8 mouse cellular contexts compared by ENCODE assay signal in genomic region chr19:46131694-46132525, GRCm38 (mm10). TPM values are rescaled to one million over a fixed set of nuclear protein-coding genes. Genes with fewer than 3 reads are reported as not detected.
DNase-seq lines count a peak whose midpoint lies in the region; ATAC-seq lines count a peak whose summit lies in the region.

TSS of gene Elovl3 (plus strand) at chr19:46131897.

- H3K27me3 ChIP-seq in intestine, embryonic 15.5 days (replicated peaks) = peaks cover 54% of the 10 kb centered on the region
- peaks cover 60% of the 10 kb centered on the region for H3K27me3 ChIP-seq in lung, embryonic 16.5 days (ENCODE audit: control insufficient read depth, insufficient read depth, low read depth, low read length)
- peaks cover 60% of the 10 kb centered on the region for H3K27me3 ChIP-seq in stomach, embryonic 15.5 days (replicated peaks)

- peak within 1 kb of the TSS; percentile 25 for H3K4me3 ChIP-seq in intestine, embryonic 15.5 days (replicated peaks)
- peak within 1 kb of the TSS; percentile 41 for H3K4me3 ChIP-seq in lung, embryonic 16.5 days (ENCODE audit: low read length)
- H3K4me3 ChIP-seq in stomach, embryonic 15.5 days (replicated peaks) = peak within 1 kb of the TSS; percentile 24

- no peak within 1 kb of the TSS for H3K9ac ChIP-seq in intestine, embryonic 15.5 days
- no peak within 1 kb of the TSS; the same call in 1 of the 2 replicates for H3K9ac ChIP-seq in lung, embryonic 16.5 days (ENCODE audit: low read length)
- H3K9ac ChIP-seq in stomach, embryonic 15.5 days = no peak within 1 kb of the TSS

- H3K4me2 ChIP-seq in intestine, embryonic 15.5 days (replicated peaks) = peak within 1 kb of the TSS; percentile 59
- peak within 1 kb of the TSS; percentile 60 for H3K4me2 ChIP-seq in lung, embryonic 16.5 days (ENCODE audit: low read depth, low read length)
- H3K4me2 ChIP-seq in stomach, embryonic 15.5 days = peak within 1 kb of the TSS; percentile 60

- H3K36me3 ChIP-seq in intestine, embryonic 15.5 days = no peaks in the 10 kb centered on the region
- no peaks in the 10 kb centered on the region for H3K36me3 ChIP-seq in lung, embryonic 16.5 days (ENCODE audit: control insufficient read depth, insufficient read depth, low read length)
- H3K36me3 ChIP-seq in stomach, embryonic 15.5 days = no peaks in the 10 kb centered on the region

- peaks cover 21% of the 10 kb centered on the region for H3K4me1 ChIP-seq in intestine, embryonic 15.5 days (replicated peaks)
- H3K4me1 ChIP-seq in lung, embryonic 16.5 days (replicated peaks; ENCODE audit: control insufficient read depth, insufficient read depth, low read length) = peaks cover 19% of the 10 kb centered on the region
- H3K4me1 ChIP-seq in stomach, embryonic 15.5 days = peaks cover 20% of the 10 kb centered on the region

- ATAC-seq in granulocyte monocyte progenitor cell, adult 5-6 weeks (replicated peaks; ENCODE audit: poor library complexity, severe bottlenecking) = peak; percentile 69
- 0 out of 2 replicates have a peak, but pooled peaks have one; percentile 62 for ATAC-seq in intestine, embryonic 15.5 days
- peak; percentile 81 for ATAC-seq in lung, embryonic 16.5 days (ENCODE audit: low read depth)
- no peak; the same call in 1 of the 2 replicates for ATAC-seq in stomach, embryonic 15.5 days (ENCODE audit: insufficient read depth, low FRiP score, low read depth)

- no peaks in the 10 kb centered on the region for H3K9me3 ChIP-seq in intestine, embryonic 15.5 days
- H3K9me3 ChIP-seq in lung, embryonic 16.5 days (ENCODE audit: control insufficient read depth, low read length) = no peaks in the 10 kb centered on the region
- H3K9me3 ChIP-seq in stomach, embryonic 15.5 days = no peaks in the 10 kb centered on the region

- H3K27ac ChIP-seq in intestine, embryonic 15.5 days = no peak within 1 kb of the TSS
- H3K27ac ChIP-seq in lung, embryonic 16.5 days (ENCODE audit: low read length) = no peak within 1 kb of the TSS
- no peak within 1 kb of the TSS for H3K27ac ChIP-seq in stomach, embryonic 15.5 days

- 4% methylated on average over 31 of the region's 31 CpGs for WGBS in intestine, embryonic 15.5 days
- 4% methylated on average over 31 of the region's 31 CpGs for WGBS in lung, embryonic 16.5 days
- WGBS in stomach, embryonic 15.5 days = 4% methylated on average over 31 of the region's 31 CpGs

- peak; percentile 14 to 20 for DNase-seq in B cell, adult 2 months
- DNase-seq in adrenal gland, adult 8-10 months = peak; percentile 69
- DNase-seq in layer of hippocampus, adult 11-12 months (ENCODE audit: low spot score) = no peak
- DNase-seq in spleen, adult 18-20 months = no peak

RNA-seq across cellular contexts. Expression of gene Elovl3, which starts in this region (rescaled TPM):
- 10 to 100 TPM in 2 of 4 experiments, under 1 TPM in 2; 0.28 to 43.1 (median 15.1) TPM for total RNA-seq in adrenal gland, adult 8-10 months (2022)
- total RNA-seq in granulocyte monocyte progenitor cell, adult 5-6 weeks (2014; fragmentation: Nextera tagmentation) = not detected in 2 replicates
- not detected in 2 replicates for total RNA-seq in granulocyte monocyte progenitor cell, adult 5-6 weeks (2017)
- polyA plus RNA-seq in intestine, embryonic 15.5 days (2015; fragmentation: Nextera tagmentation; extraction: Ambion mirVana) = not detected in 2 replicates
- polyA plus RNA-seq in lung, embryonic 16.5 days (2015; fragmentation: Nextera tagmentation; extraction: Ambion mirVana) = 0.10 TPM in 1 of 2 replicates, not detected in the other
- not detected in 2 replicates for polyA plus RNA-seq in stomach, embryonic 15.5 days (2015; fragmentation: Nextera tagmentation; extraction: Ambion mirVana)

Comparison
In these comparisons a context has a peak if more than half of its experiments do, and no peak if none do; other contexts are left out.
1. Peak in ATAC-seq in granulocyte monocyte progenitor cell, adult 5-6 weeks; RNA of the gene not detected or under 1 TPM.
2. Peak in ATAC-seq, H3K4me3 ChIP-seq and H3K4me2 ChIP-seq in intestine, embryonic 15.5 days; RNA of the gene not detected or under 1 TPM.
3. Peak in ATAC-seq, H3K4me3 ChIP-seq and H3K4me2 ChIP-seq in lung, embryonic 16.5 days; RNA of the gene not detected or under 1 TPM.
4. DNase-seq: peak in B cell, adult 2 months (2 of 2) and adrenal gland, adult 8-10 months (single experiment); none in layer of hippocampus, adult 11-12 months (single experiment) and spleen, adult 18-20 months (0 of 2).
5. Peak in every context shown above with its lines, with median percentiles within 50 percentile points of each other: H3K4me2 ChIP-seq and H3K4me3 ChIP-seq.